Mouse (Mus musculus) limb, embryonic 15.5 days (tissue): ENCODE measurements at regions not wholly inside any gene's neighbourhood (a gene's known extent, or its start where the extent isn't known, plus 50 kb on each side); places are given as distances from the start of the nearest gene placed in this dataset.

ENCODE experiments used
- ATAC-seq: fragments of 200-750 bp; cut with Nextera tagmentation; 2 replicates; pipeline ENCODE4 v1.8.0; 2017; ENCODE audit warnings: low read depth, moderate TSS enrichment; ENCODE audit not compliant: insufficient number of reproducible peaks, low FRiP score, low TSS enrichment
- H3K27ac ChIP-seq: fragments of 300-500 bp; sonication (generic); 2 replicates; pipeline ENCODE4 v1.5.1; 2015; ENCODE audit warnings: moderate library complexity, mild to moderate bottlenecking, inconsistent platforms
- H3K27me3 ChIP-seq: fragments of 300-500 bp; sonication (generic); 2 replicates; pipeline ENCODE4 v1.6.1; 2015; ENCODE audit warnings: inconsistent platforms
- H3K36me3 ChIP-seq: fragments of 300-500 bp; sonication (generic); 2 replicates; pipeline ENCODE4 v1.6.1; 2015; ENCODE audit warnings: inconsistent platforms
- H3K4me1 ChIP-seq: fragments of 300-500 bp; sonication (generic); 2 replicates; pipeline ENCODE4 v1.6.1; 2015; ENCODE audit warnings: inconsistent platforms
- H3K4me2 ChIP-seq: fragments of 300-500 bp; sonication (generic); 2 replicates; pipeline ENCODE4 v1.6.1; 2015; ENCODE audit warnings: mild to moderate bottlenecking, inconsistent platforms
- H3K4me3 ChIP-seq: fragments of 300-500 bp; sonication (generic); 2 replicates; pipeline ENCODE4 v1.5.1; 2015; ENCODE audit warnings: mild to moderate bottlenecking, inconsistent platforms
- H3K9ac ChIP-seq: fragments of 300-500 bp; sonication (generic); 2 replicates; pipeline ENCODE4 v1.6.1; 2015; ENCODE audit warnings: inconsistent platforms
- H3K9me3 ChIP-seq: fragments of 300-500 bp; sonication (generic); 2 replicates; pipeline ENCODE4 v1.6.1; 2016; ENCODE audit warnings: inconsistent platforms
- WGBS: fragments of 180-500 bp; shearing (Covaris S2); methylation state at CpG from one replicate; pipeline ENCODE4 v1.1.7; 2015; 5-methylcytosine and 5-hydroxymethylcytosine counted together

DNA sequence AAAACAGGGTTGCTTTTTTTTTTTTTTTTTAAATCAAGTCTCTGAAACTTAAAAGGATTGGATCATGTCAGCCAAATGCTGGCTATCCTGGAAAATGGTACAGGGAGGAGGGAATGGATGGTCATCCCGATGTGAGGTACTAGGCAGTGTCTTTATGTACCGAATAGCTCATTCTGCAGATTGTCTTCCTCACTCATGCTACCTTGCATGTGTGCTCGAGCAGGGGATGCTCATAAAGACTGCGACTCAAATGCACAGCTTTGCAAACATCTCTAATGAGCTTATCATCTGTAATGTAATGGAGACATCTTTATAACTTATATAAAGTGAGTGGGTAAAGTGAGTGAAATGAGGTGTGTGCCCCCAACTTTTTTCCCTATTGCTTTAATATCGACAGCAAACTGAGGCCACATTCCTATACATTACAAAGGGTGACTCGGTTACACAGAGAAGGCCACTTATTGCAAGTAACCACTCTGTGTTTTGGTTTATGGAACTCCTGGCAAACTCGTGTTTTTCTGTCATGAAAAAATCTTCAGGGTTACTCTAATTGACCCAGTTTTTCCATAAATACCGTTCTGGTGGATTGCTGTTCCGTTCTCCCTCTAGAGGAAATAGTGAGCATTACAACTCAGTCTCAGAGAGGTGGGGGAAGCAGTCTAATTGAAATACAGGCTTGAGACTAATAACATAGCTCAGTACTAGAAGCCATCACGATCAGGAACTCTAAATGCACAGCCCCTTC is 319.4 kb upstream of the Dcn start:
- Histone ChIP-seq H3K36me3 (no peaks in the 10 kb centered on the region), H3K27me3 (no peaks in the 10 kb centered on the region), H3K27ac (no peak overlapping the region), H3K9me3 (no peaks in the 10 kb centered on the region), H3K9ac (no peak overlapping the region), H3K4me3 (no peak overlapping the region), H3K4me1 (no peaks in the 10 kb centered on the region), H3K4me2 (no peak overlapping the region)
- WGBS = 45% methylated on average over 10 of the region's 10 CpGs
- ATAC-seq = no peak

DNA sequence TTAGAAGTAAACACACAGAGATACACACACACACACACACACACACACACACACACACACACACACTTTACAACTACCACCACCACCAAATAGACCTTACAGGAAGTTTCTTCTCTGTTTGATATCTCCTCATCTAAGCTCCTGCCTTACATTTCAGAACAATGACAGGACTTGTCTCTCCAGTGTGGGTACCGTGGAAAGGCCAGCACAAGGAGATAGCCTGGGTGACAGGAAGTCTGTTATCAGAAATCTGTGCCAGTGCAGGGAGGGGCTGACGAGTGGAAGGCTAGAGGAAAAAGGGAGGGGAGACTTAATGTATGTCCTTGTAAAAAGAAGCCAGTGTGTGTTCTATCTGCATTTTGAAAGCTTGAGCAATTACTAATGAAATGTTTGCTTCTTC is 318.5 kb upstream of the Dcn start:
- no peak overlapping the region for H3K9ac ChIP-seq
- no peaks in the 10 kb centered on the region for H3K4me1 ChIP-seq
- H3K27ac ChIP-seq = no peak overlapping the region
- 43% methylated on average over 2 of the region's 2 CpGs for WGBS
- no peak for ATAC-seq
- H3K9me3 ChIP-seq = no peaks in the 10 kb centered on the region
- no peak overlapping the region for H3K4me2 ChIP-seq
- no peak overlapping the region for H3K4me3 ChIP-seq
- H3K27me3 ChIP-seq = no peaks in the 10 kb centered on the region
- no peaks in the 10 kb centered on the region for H3K36me3 ChIP-seq

DNA sequence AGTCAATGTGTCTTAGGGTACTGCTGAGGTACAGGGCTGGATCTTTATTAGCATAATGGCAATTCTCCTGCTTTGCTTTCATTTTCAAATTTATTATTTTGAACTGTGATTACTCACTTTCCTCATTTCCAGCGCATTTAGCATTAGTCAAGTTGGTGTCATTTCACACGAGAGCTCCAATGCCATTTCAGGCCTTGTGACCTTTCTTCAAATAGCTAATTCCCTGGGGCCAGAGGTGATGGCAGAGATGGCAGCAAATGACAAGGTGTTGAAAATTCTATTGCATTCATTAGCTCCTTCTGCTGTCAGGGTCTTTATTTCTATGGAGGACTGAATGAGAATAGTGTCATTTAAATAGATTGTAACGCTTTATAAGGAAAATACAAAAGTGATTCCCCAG is 300.9 kb upstream of the Dcn start:
- no peak for ATAC-seq
- Histone ChIP-seq H3K4me1 (no peaks in the 10 kb centered on the region), H3K4me3 (no peak overlapping the region)

DNA sequence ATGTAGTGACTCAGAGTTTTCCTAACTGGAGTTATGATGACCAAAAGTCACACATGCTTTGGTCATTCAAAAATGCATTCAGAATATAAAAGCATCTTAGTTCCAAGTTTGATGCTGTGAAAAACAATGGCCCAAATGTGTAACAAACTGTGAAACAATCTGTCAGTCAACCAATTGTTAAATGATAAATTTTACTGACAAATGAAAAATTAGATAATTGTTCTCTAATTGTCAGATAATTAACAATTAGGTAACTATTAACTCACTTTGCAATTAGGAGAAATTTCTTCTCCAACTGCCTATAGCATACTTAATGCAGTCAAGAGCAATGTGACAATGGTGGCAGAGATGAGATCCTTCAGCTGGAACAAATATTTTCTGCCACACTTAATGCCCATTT is 289.7 kb upstream of the Dcn start:
- Histone ChIP-seq H3K4me2 (no peak overlapping the region), H3K36me3 (no peaks in the 10 kb centered on the region), H3K27ac (no peak overlapping the region), H3K9me3 (no peaks in the 10 kb centered on the region), H3K4me3 (no peak overlapping the region), H3K27me3 (no peaks in the 10 kb centered on the region), H3K4me1 (no peaks in the 10 kb centered on the region), H3K9ac (no peak overlapping the region)
- no peak for ATAC-seq

More for the DNA sequence above, 300.9 kb upstream of the Dcn start:
- Histone ChIP-seq H3K27me3 (no peaks in the 10 kb centered on the region), H3K27ac (no peak overlapping the region), H3K9ac (no peak overlapping the region), H3K4me2 (no peak overlapping the region), H3K36me3 (no peaks in the 10 kb centered on the region), H3K9me3 (no peaks in the 10 kb centered on the region)
- WGBS = 59% methylated on average over 3 of the region's 3 CpGs

DNA sequence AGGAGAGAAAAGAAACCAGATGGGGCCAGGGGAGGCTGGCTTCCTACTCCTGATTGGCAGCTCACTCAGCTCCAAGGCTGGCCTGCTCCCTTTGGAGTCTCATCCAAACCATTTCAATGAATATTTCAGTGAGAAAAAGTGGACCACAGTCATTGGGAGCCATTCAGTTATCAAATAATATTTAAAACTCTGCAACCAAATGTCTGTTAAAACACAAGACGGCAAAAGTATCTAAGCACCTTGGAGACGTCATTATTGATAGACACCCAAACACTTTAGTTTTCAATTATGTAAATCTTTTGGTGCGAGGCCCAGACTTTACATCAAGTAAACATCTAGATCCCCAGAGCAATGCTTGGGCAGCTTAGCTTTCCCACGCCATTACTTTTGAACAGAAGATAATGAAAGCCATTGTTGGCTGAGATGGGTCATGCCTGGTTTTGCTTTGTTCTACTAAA is 268.1 kb upstream of the Dcn start:
- Histone ChIP-seq H3K4me2 (no peak overlapping the region), H3K36me3 (no peaks in the 10 kb centered on the region)
- ATAC-seq = no peak

DNA sequence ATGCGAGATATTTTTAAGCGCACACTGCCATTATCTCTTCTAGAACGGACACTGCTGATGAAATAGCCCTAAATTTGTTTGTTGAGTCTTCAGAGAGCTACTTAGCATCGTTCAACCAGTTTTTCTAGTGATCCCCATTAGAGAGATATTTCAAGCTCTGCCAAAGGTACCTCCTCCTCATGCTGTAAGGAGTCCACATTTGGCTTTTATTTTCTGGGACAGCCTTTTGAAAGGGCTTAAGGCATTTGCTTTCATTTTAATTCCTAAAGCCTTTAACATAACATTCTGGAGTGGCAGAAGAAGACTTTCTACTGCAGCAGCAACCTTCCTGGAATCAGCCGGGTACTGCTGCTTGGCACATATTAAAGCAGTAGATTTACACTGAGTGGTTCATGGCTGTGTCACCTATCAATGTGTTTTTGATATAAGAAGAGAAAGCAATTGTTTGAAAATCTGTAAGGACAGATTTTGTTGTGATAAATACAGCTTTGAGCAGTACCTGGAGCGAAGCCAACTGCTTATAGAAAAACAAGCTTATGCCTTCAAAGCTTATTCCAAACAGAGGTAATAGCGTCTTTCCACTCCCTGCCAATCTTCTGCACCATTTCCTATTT is 267.5 kb upstream of the Dcn start:
- Histone ChIP-seq H3K27me3 (no peaks in the 10 kb centered on the region), H3K27ac (peak overlapping the region; percentile 19; the same call in 1 of the 2 replicates), H3K4me2 (no peak overlapping the region), H3K9me3 (no peaks in the 10 kb centered on the region), H3K4me3 (no peak overlapping the region), H3K9ac (no peak overlapping the region), H3K4me1 (0 out of 2 replicates have a peak, but pooled peaks cover 3% of the 10 kb centered on the region), H3K36me3 (no peaks in the 10 kb centered on the region)
- no peak for ATAC-seq
- 54% methylated on average over 7 of the region's 7 CpGs for WGBS

More for the DNA sequence above, 268.1 kb upstream of the Dcn start:
- H3K4me3 ChIP-seq = no peak overlapping the region
- 0 out of 2 replicates have a peak, but pooled peaks cover 3% of the 10 kb centered on the region for H3K4me1 ChIP-seq
- H3K27ac ChIP-seq = no peak overlapping the region
- H3K9me3 ChIP-seq = no peaks in the 10 kb centered on the region
- 77% methylated on average over 4 of the region's 4 CpGs for WGBS
- H3K27me3 ChIP-seq = no peaks in the 10 kb centered on the region
- no peak overlapping the region for H3K9ac ChIP-seq

DNA sequence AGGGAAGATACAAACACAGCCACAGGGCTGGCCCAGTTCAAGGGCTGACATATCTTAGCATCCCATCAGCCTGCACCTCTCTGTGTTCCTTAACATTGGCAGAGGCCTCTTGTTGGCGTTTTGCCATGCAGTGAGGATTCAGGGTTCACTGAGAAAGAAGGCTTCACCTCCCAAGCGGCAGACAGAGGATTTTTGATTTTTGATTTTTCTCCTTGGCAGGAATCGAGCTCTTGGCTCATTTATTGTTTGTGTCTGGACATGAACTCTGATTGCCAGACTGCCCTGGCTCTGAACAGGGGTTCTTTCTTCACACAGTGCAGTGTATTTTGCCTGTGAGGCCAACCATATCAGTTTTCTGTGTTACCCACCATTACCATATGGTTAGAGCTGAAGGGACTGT is 259.9 kb upstream of the Dcn start:
- Histone ChIP-seq H3K4me3 (no peak overlapping the region), H3K27me3 (no peaks in the 10 kb centered on the region), H3K27ac (no peak overlapping the region), H3K36me3 (no peaks in the 10 kb centered on the region), H3K4me2 (no peak overlapping the region), H3K9ac (no peak overlapping the region), H3K4me1 (peaks cover 3% of the 10 kb centered on the region; the same call in 1 of the 2 replicates), H3K9me3 (no peaks in the 10 kb centered on the region)
- ATAC-seq = peak; percentile 19; the same call in 1 of the 2 replicates
- WGBS = 43% methylated on average over 3 of the region's 3 CpGs

DNA sequence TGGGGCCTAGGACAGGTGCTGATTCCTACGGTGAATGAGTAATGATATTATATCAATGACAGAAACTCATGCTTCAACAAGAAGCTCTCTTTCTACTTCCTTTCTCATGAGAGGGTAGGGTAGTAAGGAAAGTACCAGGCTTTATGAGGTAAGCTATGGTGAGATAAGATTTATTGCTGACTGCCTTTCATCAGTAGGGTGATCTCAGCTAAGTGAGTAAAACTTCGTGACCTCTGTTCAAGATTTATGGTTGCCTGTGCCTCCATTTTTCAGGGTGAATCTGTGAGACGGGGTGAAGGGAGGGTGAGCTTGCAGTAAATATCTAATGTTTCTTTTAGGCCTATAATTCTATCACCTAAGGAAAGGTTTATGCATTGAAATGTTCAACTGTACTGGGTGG is 259.0 kb upstream of the Dcn start:
- no peaks in the 10 kb centered on the region for H3K36me3 ChIP-seq
- 56% methylated on average over 3 of the region's 3 CpGs for WGBS
- no peak overlapping the region for H3K9ac ChIP-seq
- no peak overlapping the region for H3K27ac ChIP-seq
- no peaks in the 10 kb centered on the region for H3K27me3 ChIP-seq
- H3K4me2 ChIP-seq = no peak overlapping the region
- H3K4me1 ChIP-seq = peaks cover 3% of the 10 kb centered on the region; the same call in 1 of the 2 replicates
- no peak for ATAC-seq
- H3K4me3 ChIP-seq = no peak overlapping the region
- no peaks in the 10 kb centered on the region for H3K9me3 ChIP-seq

DNA sequence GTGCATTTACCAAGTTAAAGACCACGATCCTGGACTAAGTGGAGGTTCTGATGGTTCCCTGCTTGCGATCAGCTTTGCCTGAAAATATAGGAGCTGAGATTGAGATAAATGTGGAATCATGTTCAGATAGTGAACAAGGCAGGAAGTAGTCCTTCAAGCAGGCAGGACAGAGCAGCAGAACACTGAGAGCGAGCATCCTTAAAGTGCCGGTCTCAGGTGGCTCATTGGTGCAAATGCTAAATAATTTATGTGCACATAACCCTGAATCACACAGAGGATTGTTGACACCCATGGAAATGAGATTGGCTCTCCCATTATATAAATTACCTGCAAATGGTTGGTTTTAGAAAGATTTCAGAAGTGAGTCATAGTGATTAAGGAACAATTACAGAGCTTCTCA is 243.8 kb upstream of the Dcn start:
- H3K4me2 ChIP-seq = no peak overlapping the region

DNA sequence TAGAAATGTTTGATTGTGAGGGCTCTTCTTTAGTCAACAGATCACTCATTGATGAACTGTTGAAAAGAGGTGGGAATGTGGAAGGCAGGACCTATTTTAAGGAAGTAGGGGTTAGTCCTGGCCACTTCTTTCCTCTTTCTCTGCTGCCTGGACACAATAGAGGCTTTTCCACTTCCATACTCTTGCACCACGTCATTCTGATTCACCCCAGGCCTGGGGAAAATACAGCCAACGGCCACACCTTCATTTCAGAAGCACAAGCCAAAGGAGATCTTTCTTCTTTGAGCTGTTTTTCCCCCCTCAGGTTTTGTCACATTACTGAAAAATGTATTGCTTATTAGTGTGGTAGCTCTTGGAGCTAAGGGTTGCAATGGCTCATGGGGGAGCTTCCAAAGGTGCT is 237.9 kb upstream of the Dcn start:
- no peak for ATAC-seq
- 63% methylated on average over 2 of the region's 2 CpGs for WGBS
- H3K27me3 ChIP-seq = no peaks in the 10 kb centered on the region
- H3K4me3 ChIP-seq = no peak overlapping the region
- H3K9ac ChIP-seq = no peak overlapping the region
- H3K36me3 ChIP-seq = no peaks in the 10 kb centered on the region
- H3K4me2 ChIP-seq = no peak overlapping the region
- no peak overlapping the region for H3K27ac ChIP-seq
- H3K9me3 ChIP-seq = no peaks in the 10 kb centered on the region
- H3K4me1 ChIP-seq = no peaks in the 10 kb centered on the region

More for the DNA sequence above, 243.8 kb upstream of the Dcn start:
- H3K27me3 ChIP-seq = no peaks in the 10 kb centered on the region
- no peaks in the 10 kb centered on the region for H3K36me3 ChIP-seq
- no peaks in the 10 kb centered on the region for H3K9me3 ChIP-seq
- H3K4me3 ChIP-seq = no peak overlapping the region
- no peak for ATAC-seq
- H3K9ac ChIP-seq = no peak overlapping the region
- H3K4me1 ChIP-seq = no peaks in the 10 kb centered on the region
- no peak overlapping the region for H3K27ac ChIP-seq
- WGBS = 55% methylated on average over 4 of the region's 4 CpGs

DNA sequence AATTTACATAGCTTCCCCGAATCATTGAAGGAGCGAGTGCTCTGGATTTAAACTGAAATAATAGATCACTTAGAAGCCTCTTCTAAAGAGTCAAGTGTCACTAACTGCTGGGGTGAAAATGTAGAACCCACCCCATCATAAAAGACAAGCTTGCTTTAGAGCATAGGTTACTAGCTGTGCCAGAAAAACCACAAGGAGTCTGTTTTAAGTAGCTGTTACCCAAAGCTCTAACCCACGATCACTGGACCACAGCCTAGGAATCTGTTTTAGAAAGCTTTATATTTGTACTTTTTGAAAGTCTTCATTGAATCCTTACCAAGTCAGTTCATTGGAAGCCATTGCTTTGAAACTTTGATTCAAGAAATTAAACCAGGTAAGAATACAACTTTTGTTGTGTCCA is 233.7 kb upstream of the Dcn start:
- no peak overlapping the region for H3K4me3 ChIP-seq
- no peaks in the 10 kb centered on the region for H3K36me3 ChIP-seq
- no peak overlapping the region for H3K27ac ChIP-seq
- no peaks in the 10 kb centered on the region for H3K9me3 ChIP-seq
- WGBS = 62% methylated on average over 3 of the region's 3 CpGs
- H3K4me2 ChIP-seq = no peak overlapping the region
- H3K9ac ChIP-seq = no peak overlapping the region
- no peaks in the 10 kb centered on the region for H3K27me3 ChIP-seq
- no peaks in the 10 kb centered on the region for H3K4me1 ChIP-seq
- no peak for ATAC-seq

DNA sequence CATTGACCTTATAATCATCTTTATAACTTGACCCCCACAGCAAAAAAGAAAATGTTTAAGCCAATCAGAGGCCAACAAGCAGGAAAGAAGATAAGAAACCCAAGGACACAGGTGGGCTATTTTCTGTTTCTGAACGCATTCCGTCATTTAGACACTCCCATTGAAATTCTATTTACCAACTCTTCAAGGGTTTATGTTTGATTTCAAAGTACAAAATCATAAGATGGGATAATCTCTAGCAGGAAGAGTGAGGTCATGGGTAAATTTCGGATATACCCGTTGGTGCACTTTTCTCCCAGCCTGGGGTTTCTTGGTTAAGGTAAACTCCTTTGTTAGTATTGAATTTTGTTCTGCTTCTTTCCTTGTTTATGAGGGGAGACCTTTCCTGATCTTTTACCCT is 230.9 kb upstream of the Dcn start:
- Histone ChIP-seq H3K9ac (no peak overlapping the region), H3K9me3 (no peaks in the 10 kb centered on the region), H3K4me1 (no peaks in the 10 kb centered on the region), H3K4me3 (no peak overlapping the region), H3K4me2 (no peak overlapping the region), H3K27me3 (no peaks in the 10 kb centered on the region), H3K36me3 (no peaks in the 10 kb centered on the region), H3K27ac (no peak overlapping the region)
- ATAC-seq = no peak
- 90% methylated on average over 4 of the region's 4 CpGs for WGBS
